8 mouse cellular contexts compared by ENCODE assay signal in genomic region chr8:69995776-69996588, GRCm38 (mm10). TPM values are rescaled to one million over a fixed set of nuclear protein-coding genes. Genes with fewer than 3 reads are reported as not detected.
DNase-seq lines count a peak whose midpoint lies in the region; ATAC-seq lines count a peak whose summit lies in the region.

TSS of gene Gatad2a (minus strand) at chr8:69996384.

- intact Hi-C loops in left cerebral cortex, postnatal 14 days (cut with DNase I), result loop anchor here (2.0 kb wide), 1 partner anchor 77 kb away; no protein-coding TSS in a partner anchor

- peak; percentile 99 for ATAC-seq in intestine, embryonic 14.5 days (replicated peaks; ENCODE audit: low FRiP score, low TSS enrichment, low read depth)

- peaks cover 3% of the 10 kb centered on the region; the same call in 1 of the 2 replicates for H3K4me1 ChIP-seq in intestine, embryonic 14.5 days (replicated peaks; ENCODE audit: control insufficient read depth, insufficient read depth, low read length)

- H3K36me3 ChIP-seq in intestine, embryonic 14.5 days (ENCODE audit: control insufficient read depth, insufficient read depth, low read length), result no peaks in the 10 kb centered on the region

- under 1% methylated on average over 87 of the region's 87 CpGs for WGBS in intestine, embryonic 14.5 days

- H3K9ac ChIP-seq in intestine, embryonic 14.5 days (ENCODE audit: low read length), result peak within 1 kb of the TSS; percentile 91

- DNase-seq in adrenal gland, adult 18-20 months (ENCODE audit: low spot score in 2 of 2), result peak; percentile 98 to 99
- peak; percentile 100 for DNase-seq in embryo, embryonic 11 days
- DNase-seq in gastrocnemius, postnatal 25 days, result peak; percentile 100
- DNase-seq in intestine, embryonic 14.5 days (ENCODE audit: low spot score), result peak; percentile 99
- DNase-seq in left cerebral cortex, postnatal 14 days (ENCODE audit: low spot score in 2 of 2), result peak; percentile 99 to 100
- peak; percentile 99 for DNase-seq in mesoderm, embryonic 11.5 days (ENCODE audit: low read depth, low spot score)
- peak; percentile 100 for DNase-seq in right cerebral cortex, postnatal 36 days (ENCODE audit: low spot score in 2 of 2)
- peak; percentile 100 for DNase-seq in yolk sac, embryonic 10.5 days (ENCODE audit: low spot score)

- H3K4me2 ChIP-seq in intestine, embryonic 14.5 days (ENCODE audit: low read length), result peak within 1 kb of the TSS; percentile 80

- peak within 1 kb of the TSS; percentile 79 for H3K4me3 ChIP-seq in intestine, embryonic 14.5 days (ENCODE audit: low read depth, low read length)

- H3K27ac ChIP-seq in intestine, embryonic 14.5 days (ENCODE audit: low read depth), result peak within 1 kb of the TSS; percentile 93

- H3K27me3 ChIP-seq in intestine, embryonic 14.5 days (replicated peaks; ENCODE audit: control insufficient read depth, insufficient read depth, low read length), result no peaks in the 10 kb centered on the region

- H3K9me3 ChIP-seq in intestine, embryonic 14.5 days (ENCODE audit: control insufficient read depth, low read length), result no peaks in the 10 kb centered on the region

RNA-seq across cellular contexts. Expression of gene Gatad2a, which starts in this region (rescaled TPM):
- total RNA-seq in adrenal gland, adult 18-20 months (2021), result 100 to 1,000 TPM; 102 to 111 TPM
- total RNA-seq in gastrocnemius, postnatal 25 days (2021), result 10 to 100 TPM; 25.4 to 26.2 TPM
- 51.9 and 57.4 TPM in 2 replicates for polyA plus RNA-seq in intestine, embryonic 14.5 days (2014; fragmentation: Nextera tagmentation; extraction: Ambion mirVana)
- total RNA-seq in left cerebral cortex, postnatal 14 days (2021), result 10 to 100 TPM; 23.1 to 25.2 TPM

Comparison
In these comparisons a context has a peak if more than half of its experiments do, and no peak if none do; other contexts are left out.
1. Peak in every context shown above with its lines: DNase-seq, ATAC-seq, H3K4me3 ChIP-seq and H3K27ac ChIP-seq.